Mouse (Mus musculus) heart, postnatal 4 days (tissue): ENCODE results near the gene Rnf126. TPM values are rescaled to one million over a fixed set of nuclear protein-coding genes. Genes with fewer than 3 reads are reported as not detected.

Experiments used
- DNase-seq: peaks from one replicate; pipeline ENCODE4 v3.0.0; 2021
- total RNA-seq, 2 experiments: library from RNA; stranded (reverse); gene quantifications; 2 replicates each; pipeline ENCODE4 v1.2.3; 2021

The Rnf126 gene
- total RNA-seq, 2 experiments from 2014 or later: 40.3 to 45.9 TPM

- DNase-seq: peak; percentile 68
These were observed 37.3 kb downstream of the Rnf126 start for GRCm38 (mm10) chr10:79729357-79729965.

- no peak for DNase-seq
These were observed 38.2 kb downstream of the Rnf126 start for GRCm38 (mm10) chr10:79728323-79729249.

- peak; percentile 69 for DNase-seq
These were observed 40.7 kb downstream of the Rnf126 start for GRCm38 (mm10) chr10:79726090-79726489.

GRCm38 (mm10) chr10:79723692-79724091 lies 43.1 kb downstream of the Rnf126 start:
- DNase-seq: peak; percentile 53

- no peak for DNase-seq
These were observed 43.7 kb downstream of the Rnf126 start for GRCm38 (mm10) chr10:79723047-79723446.

- no peak for DNase-seq
These were observed 45.7 kb downstream of the Rnf126 start for GRCm38 (mm10) chr10:79721089-79721488.

GRCm38 (mm10) chr10:79717640-79718357 lies 49.0 kb downstream of the Rnf126 start:
- DNase-seq: peak; percentile 89

- no peak for DNase-seq
These were observed 49.8 kb downstream of the Rnf126 start for GRCm38 (mm10) chr10:79716988-79717355.

GRCm38 (mm10) chr10:79716254-79716987 lies 50.3 kb downstream of the Rnf126 start, which contains the start of gene Hcn2:
Hcn2 (plus strand) TSS chr10:79716634.
- DNase-seq: no peak

GRCm38 (mm10) chr10:79714996-79715395 lies 51.8 kb downstream of the Rnf126 start:
- no peak for DNase-seq

- no peak for DNase-seq
These were observed 53.6 kb downstream of the Rnf126 start for GRCm38 (mm10) chr10:79713163-79713562.

- DNase-seq: peak; percentile 89
These were observed 54.1 kb downstream of the Rnf126 start for GRCm38 (mm10) chr10:79712499-79713126.

- no peak for DNase-seq
These were observed 54.7 kb downstream of the Rnf126 start for GRCm38 (mm10) chr10:79712029-79712428.

GRCm38 (mm10) chr10:79709307-79709706 lies 57.4 kb downstream of the Rnf126 start:
- DNase-seq: no peak

- DNase-seq: no peak
These were observed 58.1 kb downstream of the Rnf126 start for GRCm38 (mm10) chr10:79708668-79709067.

Other genes starting within 250 kb of the Rnf126 start
- gene Plpp2, start 233.2 kb downstream of the Rnf126 start, total RNA-seq: 1 to 10 TPM; 5.7 to 6.0 TPM
- gene Mier2, start 211.8 kb downstream of the Rnf126 start, total RNA-seq: 10 to 100 TPM; 19.7 to 21.9 TPM
- gene Theg, start 179.6 kb downstream of the Rnf126 start, total RNA-seq: not detected
- under 1 TPM; 0.10 to 0.11 TPM for gene C2cd4c, start 152.9 kb downstream of the Rnf126 start, total RNA-seq
- gene Shc2, start 129.0 kb downstream of the Rnf126 start, total RNA-seq: 1 to 10 TPM; 3.2 to 3.7 TPM
- gene Odf3l2, start 121.2 kb downstream of the Rnf126 start, total RNA-seq: not detected
- under 1 TPM; 0.36 to 0.67 TPM for gene Madcam1, start 102.4 kb downstream of the Rnf126 start, total RNA-seq
- 10 to 100 TPM; 18.8 to 20.3 TPM for gene Tpgs1, start 97.6 kb downstream of the Rnf126 start, total RNA-seq
- gene Cdc34, start 84.8 kb downstream of the Rnf126 start, total RNA-seq: 100 to 1,000 TPM; 134 to 145 TPM
- gene Gzmm, start 77.9 kb downstream of the Rnf126 start, total RNA-seq: 1 to 10 TPM; 2.9 to 3.7 TPM
- 100 to 1,000 TPM; 793 to 876 TPM for gene Bsg, start 62.5 kb downstream of the Rnf126 start, total RNA-seq
- 1 to 10 TPM; 7.6 to 9.5 TPM for gene Hcn2, start 50.3 kb downstream of the Rnf126 start, total RNA-seq
- gene Polrmt, start 20.4 kb downstream of the Rnf126 start, total RNA-seq: 10 to 100 TPM; 35.4 to 39.6 TPM
- not detected for gene Fgf22, start 11.9 kb downstream of the Rnf126 start, total RNA-seq
- gene Fstl3, start 10.3 kb upstream of the Rnf126 start, total RNA-seq: 10 to 100 TPM; 10.3 TPM
- not detected for gene Prss57, start 24.0 kb upstream of the Rnf126 start, total RNA-seq
- gene Palm, start 26.6 kb upstream of the Rnf126 start, total RNA-seq: 10 to 100 TPM; 78.5 to 88.6 TPM
- under 1 TPM; 0.14 to 0.45 TPM for gene Misp, start 54.0 kb upstream of the Rnf126 start, total RNA-seq
- 100 to 1,000 TPM; 167 to 182 TPM for gene Ptbp1, start 87.5 kb upstream of the Rnf126 start, total RNA-seq
- gene Prtn3, start 107.5 kb upstream of the Rnf126 start, total RNA-seq: not detected
- 1 to 10 TPM; 2.5 to 2.9 TPM for gene Plppr3, start 107.7 kb upstream of the Rnf126 start, total RNA-seq
- gene Elane, start 119.3 kb upstream of the Rnf126 start, total RNA-seq: not detected
- under 1 TPM in 1 of 2 experiments, not detected in 1; 0.38 TPM for gene Cfd, start 123.9 kb upstream of the Rnf126 start, total RNA-seq
- 10 to 100 TPM; 67.1 to 68.2 TPM for gene Med16, start 142.0 kb upstream of the Rnf126 start, total RNA-seq
- not detected for gene Gm26602, start 143.9 kb upstream of the Rnf126 start, total RNA-seq
- under 1 TPM; 0.25 to 0.33 TPM for gene Kiss1r, start 150.0 kb upstream of the Rnf126 start, total RNA-seq
- gene R3hdm4, start 154.3 kb upstream of the Rnf126 start, total RNA-seq: 100 to 1,000 TPM in 1 of 2 experiments, 10 to 100 TPM in 1; 91.0 to 100 TPM
- 1 to 10 TPM; 4.2 to 4.3 TPM for gene Arid3a, start 160.1 kb upstream of the Rnf126 start, total RNA-seq
- 10 to 100 TPM; 25.5 to 28.5 TPM for gene Wdr18, start 193.2 kb upstream of the Rnf126 start, total RNA-seq
- gene Grin3b, start 203.8 kb upstream of the Rnf126 start, total RNA-seq: under 1 TPM in 1 of 2 experiments, not detected in 1; 0.21 TPM
- gene Tmem259, start 217.4 kb upstream of the Rnf126 start, total RNA-seq: 100 to 1,000 TPM; 117 to 120 TPM
- 100 to 1,000 TPM; 109 to 113 TPM for gene Cnn2, start 221.6 kb upstream of the Rnf126 start, total RNA-seq
- 1 to 10 TPM; 6.9 to 8.1 TPM for gene Abca7, start 229.5 kb upstream of the Rnf126 start, total RNA-seq
- gene Arhgap45, start 249.7 kb upstream of the Rnf126 start, total RNA-seq: 1 to 10 TPM; 4.0 to 4.1 TPM